Mouse (Mus musculus) megakaryocyte-erythroid progenitor cell, adult 5-6 weeks (primary cell): ENCODE results near the gene Fitm2. TPM values are rescaled to one million over a fixed set of nuclear protein-coding genes. Genes with fewer than 3 reads are reported as not detected.
A peak's percentile ranks its signal among the peaks of the same experiment; 100 is the strongest.

ENCODE experiments used
- ATAC-seq: replicated peaks from 2 replicates; pipeline ENCODE4 v1.8.0; 2016; ENCODE audit warnings: mild to moderate bottlenecking, inconsistent platforms; ENCODE audit not compliant: severe bottlenecking, poor library complexity, low FRiP score, low TSS enrichment
- total RNA-seq, 2 experiments: library from RNA; stranded (forward) in 1 of 2; stranded (reverse) in 1 of 2; fragments of 200-1000, 215-1000 nt in 1 of 2; fragments of >200 nt in 1 of 2; fragmentation: Nextera tagmentation in 1 of 2; gene quantifications; 2 replicates each; pipeline ENCODE4 v1.2.3; 2014 to 2017

Fitm2 gene
- total RNA-seq (2014; fragmentation: Nextera tagmentation): 3.3 and 6.6 TPM in 2 replicates
- 6.2 and 8.8 TPM in 2 replicates for total RNA-seq (2017)

DNA sequence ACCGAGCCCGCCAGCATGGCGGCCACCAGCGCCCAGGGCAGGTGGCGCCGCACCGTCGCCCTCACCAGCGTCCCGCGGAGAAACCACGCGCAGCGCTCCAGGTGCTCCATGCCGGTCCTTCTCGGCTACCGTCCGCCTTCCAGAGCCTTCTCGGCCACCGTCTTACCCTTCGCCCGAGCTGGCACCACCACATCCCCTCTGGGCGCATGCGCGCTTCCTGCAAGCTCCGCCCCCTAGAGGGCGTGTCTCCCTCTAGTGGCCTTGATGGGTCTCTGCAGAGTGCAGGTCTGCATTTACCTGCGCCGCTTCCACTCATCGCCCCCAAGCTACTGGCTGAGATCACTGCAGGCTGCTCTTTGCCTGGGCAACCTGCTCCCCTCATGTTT lies at the start of gene Fitm2:
Fitm2 (minus strand) TSS at position 164 of the 386 bp plus-strand sequence.
- peak; percentile 94 for ATAC-seq

GRCm38 (mm10) chr2:163506300-163507004 lies 34.0 kb upstream of the Fitm2 start, which contains the start of gene Hnf4a:
Gene Hnf4a, plus strand, starts transcription at chr2:163506808.
- no peak; the same call in 1 of the 2 replicates for ATAC-seq

GRCm38 (mm10) chr2:163503191-163503590 lies 30.8 kb upstream of the Fitm2 start:
- no peak for ATAC-seq

- no peak for ATAC-seq
Observed at GRCm38 (mm10) chr2:163502219-163502618, 29.8 kb upstream of the Fitm2 start.

DNA sequence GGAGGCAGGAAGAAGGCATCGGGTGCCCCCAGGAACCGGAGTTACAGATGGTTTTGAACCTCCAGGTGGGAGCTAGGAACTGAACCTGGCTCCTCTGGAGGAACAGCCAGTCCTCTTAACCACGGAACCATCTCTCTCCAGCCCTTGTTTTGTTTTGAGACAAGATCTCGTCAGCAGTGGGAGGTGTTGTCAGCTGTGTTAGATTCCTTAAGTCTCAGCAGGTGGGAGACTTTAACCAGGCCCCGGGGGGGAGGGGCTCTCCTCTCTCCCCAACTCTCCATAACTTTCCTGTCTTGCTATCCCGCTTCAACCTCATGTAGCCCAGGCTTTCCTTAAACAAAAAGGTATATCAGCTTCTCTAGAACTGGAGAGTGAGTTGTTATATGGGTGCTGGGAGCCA lies 22.0 kb upstream of the Fitm2 start:
- no peak for ATAC-seq

GRCm38 (mm10) chr2:163493976-163494375 lies 21.5 kb upstream of the Fitm2 start:
- ATAC-seq: no peak

GRCm38 (mm10) chr2:163493031-163493430 lies 20.6 kb upstream of the Fitm2 start:
- ATAC-seq: no peak

- no peak for ATAC-seq
Observed at GRCm38 (mm10) chr2:163492018-163492417, 19.6 kb upstream of the Fitm2 start, which contains the start of gene R3hdml. Gene R3hdml, plus strand, starts transcription at chr2:163492318.

- no peak for ATAC-seq
Observed at GRCm38 (mm10) chr2:163491351-163491750, 18.9 kb upstream of the Fitm2 start.

DNA sequence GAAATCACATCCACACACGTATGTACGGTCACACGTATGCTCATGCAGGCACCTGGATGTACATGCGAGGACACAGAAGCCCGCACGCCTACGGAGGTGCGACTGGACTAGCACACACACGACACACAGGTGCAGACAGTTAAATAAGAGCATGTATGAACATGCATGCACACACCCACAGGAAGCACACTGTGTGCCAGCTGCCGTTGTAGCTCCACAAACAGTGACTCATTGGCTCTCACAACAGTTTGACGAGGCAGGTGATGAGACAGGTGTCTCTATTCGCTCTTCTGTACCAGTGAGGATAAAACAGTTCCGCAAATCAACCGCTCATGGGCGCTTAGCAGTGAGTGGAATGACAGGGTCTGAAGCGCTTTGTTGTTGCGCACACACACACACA lies 18.2 kb upstream of the Fitm2 start:
- ATAC-seq: no peak

DNA sequence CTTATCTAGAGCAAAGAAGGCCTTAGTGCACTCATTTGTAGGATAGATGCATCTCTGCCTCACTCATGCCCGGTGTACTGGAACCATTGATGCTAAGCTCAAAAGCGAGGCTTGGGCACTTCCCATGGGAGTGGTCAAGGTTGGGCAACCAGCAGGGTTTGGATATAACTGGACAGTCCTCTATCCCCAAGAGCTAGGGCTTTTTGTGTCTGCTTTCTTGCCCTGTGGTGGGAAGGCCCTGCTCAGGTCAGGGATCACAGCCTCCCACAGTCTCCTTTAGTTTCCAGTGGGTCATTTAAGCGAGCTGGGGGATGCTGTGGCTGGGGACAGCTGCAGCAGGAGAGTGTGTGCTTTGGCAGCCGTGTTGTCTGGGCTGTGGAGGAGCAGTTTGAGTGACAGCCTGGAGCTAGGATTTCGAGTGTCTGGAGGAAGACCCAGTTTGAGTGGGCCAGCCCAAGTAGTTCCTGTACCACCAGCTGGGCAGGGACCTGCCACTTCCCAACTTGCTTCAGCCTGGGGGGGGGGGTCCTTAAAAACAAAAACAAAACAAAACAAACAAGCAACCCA lies 17.4 kb upstream of the Fitm2 start:
- ATAC-seq: no peak

DNA sequence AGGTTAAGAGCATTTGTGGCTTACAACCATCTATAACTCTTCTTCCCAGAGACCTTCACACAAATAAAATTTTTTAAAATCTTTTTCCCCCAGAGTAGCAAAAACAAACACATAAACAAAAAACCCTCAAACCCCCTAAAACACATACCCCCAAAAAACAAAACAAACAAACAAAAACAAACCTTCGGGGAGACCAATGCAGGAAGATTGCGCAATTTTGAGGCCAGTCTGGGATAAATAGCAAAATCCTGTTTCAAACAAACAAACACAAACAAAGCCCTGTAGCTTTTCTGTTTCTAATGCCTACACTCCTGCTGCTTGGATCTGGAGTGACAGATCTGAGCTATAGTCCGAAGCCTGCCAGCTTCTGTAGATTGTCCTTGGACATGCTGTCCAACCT lies 14.9 kb upstream of the Fitm2 start:
- no peak for ATAC-seq

DNA sequence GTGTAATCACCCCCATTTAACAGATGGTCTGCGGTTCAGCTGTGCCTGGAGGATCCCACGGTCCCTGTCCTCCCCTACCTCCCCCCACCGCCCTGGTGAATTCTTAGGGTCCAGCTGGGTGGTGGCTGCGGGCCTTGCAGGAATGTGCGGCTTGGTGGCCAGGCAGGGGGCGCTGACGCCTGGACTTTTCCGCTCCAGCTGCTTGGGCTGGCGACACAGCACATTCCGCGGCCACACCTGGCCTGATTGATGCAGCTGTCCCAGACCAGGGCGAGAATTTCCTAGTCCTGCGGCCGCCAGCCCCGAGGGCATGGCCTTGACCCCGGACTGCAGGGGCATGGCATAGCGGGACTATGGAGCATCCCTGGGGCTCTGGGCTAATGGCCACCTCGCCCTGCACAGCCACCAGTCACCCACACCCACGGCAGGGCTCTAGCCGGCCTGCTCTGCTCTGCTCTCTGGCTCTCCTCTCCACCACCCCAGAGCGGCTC lies 9.2 kb upstream of the Fitm2 start:
- ATAC-seq: 0 out of 2 replicates have a peak, but pooled peaks have one; percentile 44

- peak; percentile 57 for ATAC-seq
Observed at GRCm38 (mm10) chr2:163480191-163480825, 7.9 kb upstream of the Fitm2 start.

- ATAC-seq: peak; percentile 78
Observed at GRCm38 (mm10) chr2:163471710-163472465, 541 bp downstream of the Fitm2 start.

- ATAC-seq: no peak
Observed at GRCm38 (mm10) chr2:163471136-163471535, 1.3 kb downstream of the Fitm2 start.

GRCm38 (mm10) chr2:163469711-163470110 lies 2.7 kb downstream of the Fitm2 start:
- ATAC-seq: no peak

DNA sequence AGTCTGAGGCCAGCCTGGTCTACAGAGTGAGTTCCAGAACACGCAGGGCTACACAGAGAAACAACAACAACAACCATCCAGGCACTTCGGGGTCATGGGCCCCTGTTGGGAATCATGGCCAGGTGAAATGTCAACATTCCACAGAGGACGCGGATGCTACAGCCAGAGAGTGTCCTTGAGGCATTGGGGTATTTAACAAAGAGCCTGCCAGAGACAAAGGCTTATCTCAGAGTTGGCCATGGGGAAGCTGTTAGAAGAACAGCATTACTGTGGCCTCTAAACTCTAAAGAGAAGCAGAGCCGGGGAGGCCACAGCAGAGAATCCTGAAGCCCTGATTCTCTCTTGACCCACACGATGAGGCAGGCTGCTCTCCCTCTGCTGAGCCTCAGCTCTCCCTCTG lies 3.6 kb downstream of the Fitm2 start:
- ATAC-seq: no peak

- ATAC-seq: no peak
Observed at GRCm38 (mm10) chr2:163467585-163467984, 4.8 kb downstream of the Fitm2 start.

DNA sequence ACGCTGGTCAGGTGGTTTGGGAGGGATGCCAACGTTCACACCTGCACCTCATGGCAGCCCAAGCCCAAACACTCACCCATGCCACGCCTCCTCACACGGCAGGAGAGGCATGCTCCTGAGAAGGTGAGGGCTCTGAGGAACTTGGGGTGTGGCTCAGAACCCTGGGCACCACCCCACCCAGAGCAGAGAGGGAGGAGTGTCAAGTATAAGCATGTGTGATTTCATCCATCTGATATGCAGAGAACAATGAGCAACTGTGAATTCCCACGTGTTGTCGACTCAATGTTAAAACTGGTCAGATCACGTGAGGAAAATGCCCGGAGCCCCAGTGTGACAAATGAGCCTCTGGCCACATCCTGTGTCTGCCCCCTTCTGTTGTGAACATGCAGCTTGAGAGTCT lies 5.7 kb downstream of the Fitm2 start:
- no peak for ATAC-seq
